Mouse (Mus musculus) spleen, postnatal 4 days (tissue): ENCODE results near the gene Nptn.

ENCODE experiments used
- DNase-seq, 2 experiments: peaks; one replicate each; pipeline ENCODE4 v3.0.0; 2022; ENCODE audit warnings: low spot score in 2 of 2

Nptn gene

DNA sequence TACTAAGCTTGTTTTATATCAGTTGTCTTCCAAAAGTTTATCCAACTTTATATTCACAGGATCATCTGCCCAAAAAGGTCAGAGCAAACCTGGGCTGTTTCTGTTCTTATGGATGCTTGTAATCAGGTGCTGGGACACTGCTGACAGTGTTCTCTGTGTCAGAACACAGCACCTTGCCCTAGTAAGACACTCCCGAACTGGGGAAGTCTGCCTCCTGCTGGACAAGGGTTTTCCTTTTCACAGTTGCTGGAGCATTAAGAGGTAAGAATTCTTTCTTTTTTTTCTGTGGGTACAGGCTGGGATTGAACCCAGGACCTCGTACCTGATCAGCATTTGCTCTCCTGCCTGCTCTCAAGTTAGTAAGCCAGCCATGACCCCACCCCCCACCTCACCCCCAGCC lies 74.4 kb downstream of the Nptn start:
- DNase-seq, result peak; percentile 84 to 89

GRCm38 (mm10) chr9:58656824-58657223 lies 74.8 kb downstream of the Nptn start:
- no peak for DNase-seq

DNA sequence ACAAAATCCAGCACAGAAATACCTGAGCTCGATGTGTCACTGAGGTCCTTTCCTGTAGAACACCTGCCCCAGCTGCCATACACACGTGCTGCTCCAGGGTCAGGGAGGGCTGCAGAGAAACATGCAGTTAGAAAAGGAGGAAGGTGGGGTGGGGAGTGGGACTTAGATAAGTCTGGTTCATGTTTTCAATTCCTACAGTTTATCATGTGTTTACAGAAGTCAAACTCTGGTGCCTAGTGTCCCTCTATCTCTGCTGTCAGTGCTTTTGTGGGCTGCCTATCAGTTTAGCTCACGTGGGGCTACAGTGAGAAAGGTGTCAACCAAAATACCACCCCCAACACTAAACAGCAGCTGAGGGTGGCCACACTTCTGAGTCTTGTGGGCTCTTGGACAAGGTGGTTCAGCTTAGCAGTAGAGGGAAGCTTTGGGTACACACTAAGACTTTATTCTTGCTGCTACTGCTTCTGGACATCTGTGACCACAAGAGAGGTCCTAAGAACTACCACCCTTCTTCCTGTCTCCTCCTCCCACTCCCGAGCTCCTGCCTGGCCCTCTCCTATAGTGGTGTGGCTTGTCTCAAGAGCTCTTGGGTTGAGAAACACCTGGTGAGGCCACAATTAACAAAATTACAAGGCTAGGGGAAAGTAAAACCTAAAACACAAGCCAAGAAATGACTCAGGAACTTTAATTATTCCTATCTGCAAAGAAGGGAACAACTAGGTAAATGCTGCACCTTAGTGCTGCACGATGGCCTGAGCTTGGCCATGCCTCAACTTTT lies 75.9 kb downstream of the Nptn start:
- peak; percentile 68 to 76 for DNase-seq

DNA sequence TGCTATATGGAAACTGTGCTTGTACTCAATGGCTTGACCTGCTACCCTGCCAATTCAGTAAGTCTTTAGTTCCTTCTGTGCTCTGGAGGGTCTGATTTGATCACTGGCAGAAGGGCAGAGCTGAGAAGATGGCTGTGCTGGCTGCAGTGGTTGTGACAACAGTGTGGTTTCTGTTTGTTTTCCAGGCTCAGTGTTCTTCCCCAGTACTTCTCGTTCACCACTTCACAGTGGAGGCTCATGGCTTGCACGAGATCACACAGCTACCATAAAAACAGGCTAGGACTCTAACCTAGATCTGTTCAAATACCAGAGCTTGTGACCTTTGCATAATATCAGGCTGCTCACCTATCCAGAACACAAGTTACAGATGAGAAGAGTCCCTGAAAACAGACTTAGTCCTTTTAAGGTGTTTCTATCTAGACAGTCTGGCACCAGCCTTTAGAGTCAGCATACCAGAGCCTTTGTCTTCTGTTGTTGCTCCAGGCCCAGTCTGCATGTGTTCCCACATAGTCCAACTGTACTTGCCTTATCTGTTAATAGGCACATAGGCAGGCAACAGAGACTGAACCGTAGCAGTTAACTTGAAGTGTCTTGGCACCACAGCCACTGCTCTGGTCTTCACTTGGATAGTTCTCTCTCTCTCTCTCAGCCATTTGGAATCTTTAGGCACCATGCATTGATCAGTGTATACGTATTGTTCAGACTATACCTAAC lies 76.7 kb downstream of the Nptn start:
- DNase-seq, result no peak

GRCm38 (mm10) chr9:58659331-58659730 lies 77.3 kb downstream of the Nptn start:
- DNase-seq, result no peak

DNA sequence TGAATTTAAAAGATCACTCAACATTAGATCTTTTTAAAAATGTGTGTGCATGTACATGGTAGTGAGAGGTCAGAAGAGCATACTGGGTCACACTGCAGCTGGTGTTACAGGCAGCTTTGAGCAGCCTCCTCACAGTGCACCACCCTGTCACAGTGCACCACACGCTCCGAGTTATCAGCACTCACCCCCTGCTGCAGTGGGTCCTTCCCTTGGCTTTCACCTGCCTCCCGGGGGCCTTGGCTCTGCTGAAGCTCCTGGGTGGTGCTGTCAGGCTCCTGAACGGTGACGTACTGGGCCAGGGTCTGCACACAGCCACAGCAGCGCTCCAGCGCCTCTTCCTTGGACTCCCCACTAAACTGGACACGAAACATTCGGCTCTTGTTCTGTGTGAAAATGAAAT lies 77.9 kb downstream of the Nptn start:
- DNase-seq, result peak; percentile 71 to 78

GRCm38 (mm10) chr9:58660673-58661072 lies 78.6 kb downstream of the Nptn start:
- no peak for DNase-seq

GRCm38 (mm10) chr9:58662007-58662406 lies 80.0 kb downstream of the Nptn start:
- DNase-seq, result peak in 1 of 2 experiments; percentile 42

DNA sequence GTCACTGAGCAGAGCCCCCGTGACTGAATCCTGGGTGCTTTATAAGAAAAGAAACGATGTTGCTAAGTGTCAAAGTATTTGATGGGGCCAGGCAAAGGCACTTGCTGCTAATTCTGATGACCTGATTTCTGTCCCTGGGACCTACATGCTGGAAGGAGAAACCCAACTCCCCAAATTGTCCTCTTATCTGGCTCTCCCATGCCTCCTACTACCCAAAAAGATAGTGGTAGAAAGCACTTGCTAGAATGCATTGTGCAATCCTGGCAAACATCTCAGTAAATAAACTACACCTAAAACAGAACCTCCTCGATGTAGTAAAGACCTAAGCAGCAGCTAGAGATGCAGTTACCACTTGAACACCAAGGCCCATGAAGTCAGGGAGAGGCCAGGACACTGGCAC lies 80.8 kb downstream of the Nptn start:
- DNase-seq, result no peak

DNA sequence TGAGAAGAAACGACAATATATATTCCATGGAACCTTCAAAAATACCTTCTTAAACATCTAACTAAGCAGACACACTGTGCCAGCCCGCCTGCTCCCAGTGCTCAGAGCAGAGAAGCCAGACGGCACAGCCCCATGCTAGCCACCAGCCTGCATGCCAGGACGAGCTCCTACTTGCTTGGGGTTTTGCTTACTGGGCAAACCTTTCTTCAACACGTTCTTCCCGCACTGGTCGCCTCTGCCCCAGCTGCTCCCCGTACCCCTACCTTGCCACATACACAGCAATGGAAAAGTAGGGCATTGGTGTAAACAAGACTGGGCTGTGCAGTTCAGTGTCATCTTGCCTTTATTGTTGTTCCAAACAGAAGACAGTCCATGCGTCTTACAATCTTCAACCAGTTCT lies 83.5 kb downstream of the Nptn start:
- no peak for DNase-seq

- DNase-seq, result no peak
Observed at GRCm38 (mm10) chr9:58666191-58666590, 84.2 kb downstream of the Nptn start.

- no peak for DNase-seq
Observed at GRCm38 (mm10) chr9:58667244-58667643, 85.2 kb downstream of the Nptn start.

- DNase-seq, result no peak
Observed at GRCm38 (mm10) chr9:58668171-58668570, 86.1 kb downstream of the Nptn start.

DNA sequence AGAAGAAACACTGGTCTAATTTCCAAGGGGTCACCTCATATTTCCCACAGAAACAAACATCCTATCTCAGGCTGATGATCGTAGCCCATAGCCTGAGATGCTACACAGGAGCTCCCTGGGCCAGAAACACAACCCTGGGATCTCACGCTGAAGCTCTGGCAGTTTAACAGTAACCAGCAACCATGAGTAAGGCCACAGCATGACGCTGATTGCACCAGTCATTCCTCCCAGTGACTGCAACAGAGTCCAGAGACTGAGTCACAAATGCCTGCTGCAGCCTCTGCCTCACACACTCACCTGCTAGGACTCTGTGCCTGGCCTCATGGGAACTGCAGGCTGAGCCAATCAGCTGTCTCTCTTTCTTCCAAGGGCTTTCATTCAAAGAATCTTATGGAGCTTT lies 87.0 kb downstream of the Nptn start:
- no peak for DNase-seq

DNA sequence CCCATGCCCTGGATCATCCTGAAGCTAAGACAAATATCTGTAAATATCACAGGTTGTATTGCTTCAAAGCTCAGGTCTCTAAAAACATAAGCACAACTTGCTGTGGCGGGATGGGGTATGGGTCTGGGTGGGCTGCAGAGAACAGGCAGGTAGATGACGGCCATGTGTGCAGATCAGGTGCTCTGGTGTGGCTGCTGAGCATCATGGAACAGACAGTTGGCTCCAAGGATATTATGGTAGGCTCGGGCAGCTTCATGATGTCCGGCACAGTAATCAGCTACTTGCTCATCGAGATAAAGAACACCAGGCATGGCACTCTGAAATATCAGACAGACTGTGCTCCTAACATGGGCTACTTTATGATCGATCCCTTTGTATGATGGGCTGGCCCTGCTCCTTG lies 87.8 kb downstream of the Nptn start:
- no peak for DNase-seq

DNA sequence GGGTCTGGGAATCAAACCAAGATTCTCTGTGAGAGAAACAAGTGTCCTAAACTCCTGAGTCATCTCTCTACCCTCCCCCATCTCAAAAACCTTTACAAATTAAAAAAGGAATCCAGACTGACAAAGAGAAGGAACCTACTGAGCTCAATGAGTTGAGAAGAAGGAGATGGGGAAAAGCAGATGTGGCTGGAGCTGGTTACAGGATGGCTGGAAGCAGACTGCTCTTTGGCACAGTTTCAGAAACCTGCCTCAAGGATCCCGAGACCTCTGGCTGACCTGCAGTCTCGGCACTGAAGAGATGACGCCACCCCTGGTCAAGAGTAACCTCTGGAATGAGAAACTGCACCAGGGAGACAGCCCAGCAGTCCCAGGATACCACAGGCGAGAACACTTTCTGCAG lies 90.4 kb downstream of the Nptn start:
- no peak for DNase-seq

- no peak for DNase-seq
Observed at GRCm38 (mm10) chr9:58674736-58675135, 92.7 kb downstream of the Nptn start.

DNA sequence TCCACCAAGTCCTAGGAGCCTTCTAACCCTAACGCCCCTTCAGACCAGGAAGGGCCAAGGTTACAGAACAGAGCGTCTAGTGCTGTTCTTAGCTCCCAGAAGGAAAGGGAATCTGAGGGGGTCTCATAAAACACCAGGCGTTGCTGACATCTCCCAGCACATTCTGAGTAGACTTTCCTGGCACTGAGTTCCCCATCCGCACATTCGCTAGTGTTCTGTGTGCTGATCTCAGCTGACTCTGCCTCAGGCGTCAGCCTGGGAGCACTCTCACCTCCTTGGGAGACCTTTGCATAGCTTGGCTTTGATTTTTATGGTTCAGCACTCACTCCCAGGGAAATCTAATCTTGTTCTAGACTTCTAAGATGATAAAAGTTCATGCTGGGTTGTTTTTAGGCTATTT lies 93.3 kb downstream of the Nptn start:
- no peak for DNase-seq

DNA sequence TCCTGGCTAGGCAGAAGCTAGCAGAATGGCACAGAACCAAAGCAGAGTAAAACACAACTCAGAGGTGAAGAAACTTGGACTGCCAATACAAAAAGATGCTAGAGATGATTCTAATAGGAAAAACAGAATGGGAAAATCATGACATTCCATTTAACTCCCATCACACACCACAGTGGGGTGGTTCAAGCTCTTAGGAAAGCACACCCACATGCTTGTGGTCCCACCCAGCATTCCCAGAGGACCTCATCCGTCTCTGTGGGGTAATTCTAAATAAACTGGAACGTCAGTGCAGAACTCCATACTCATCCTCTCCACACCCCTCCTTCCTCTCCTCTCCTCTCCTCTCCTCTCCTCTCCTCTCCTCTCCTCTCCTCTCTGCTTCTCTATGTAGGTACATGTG lies 99.4 kb downstream of the Nptn start:
- DNase-seq, result no peak

DNA sequence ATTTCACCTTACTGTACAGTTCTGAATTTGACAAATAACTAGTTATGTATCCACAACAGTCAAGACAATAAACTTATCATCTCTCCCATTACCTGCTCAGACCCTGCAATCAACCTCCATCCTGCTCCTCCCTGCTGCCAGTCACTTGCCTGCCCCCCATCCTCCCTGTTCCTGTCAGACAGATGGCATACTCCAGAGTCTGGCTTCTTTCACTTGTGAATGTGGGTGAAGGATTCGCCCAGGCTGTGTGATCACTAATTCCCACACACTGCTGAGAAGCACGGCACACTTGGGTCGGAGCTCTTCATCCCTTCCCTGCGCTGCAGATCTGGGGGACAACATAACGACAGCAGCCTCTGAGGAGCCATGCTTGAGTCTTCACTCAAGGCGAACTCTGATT lies 100.1 kb downstream of the Nptn start:
- DNase-seq, result no peak

GRCm38 (mm10) chr9:58683372-58683771 lies 101.3 kb downstream of the Nptn start:
- DNase-seq, result no peak

DNA sequence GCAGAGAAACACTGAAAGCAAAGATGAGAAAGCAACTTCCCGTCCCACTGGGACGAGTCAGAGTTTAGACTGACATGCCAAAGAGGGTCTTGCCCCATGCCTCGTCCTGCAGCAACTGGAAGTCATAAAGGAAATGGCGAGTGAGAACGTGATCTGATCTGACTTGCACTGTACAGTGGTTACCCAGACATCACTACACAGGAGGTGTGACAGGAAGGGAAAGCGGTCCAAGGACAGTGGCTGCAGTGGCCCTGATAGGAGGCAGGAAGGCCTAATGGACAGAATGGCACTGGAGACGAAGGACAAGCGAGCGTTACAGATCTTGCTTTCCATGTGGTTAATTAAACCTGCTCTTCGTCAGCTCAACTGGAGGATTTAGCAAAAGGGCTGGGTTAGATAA lies 103.2 kb downstream of the Nptn start:
- DNase-seq, result no peak

DNA sequence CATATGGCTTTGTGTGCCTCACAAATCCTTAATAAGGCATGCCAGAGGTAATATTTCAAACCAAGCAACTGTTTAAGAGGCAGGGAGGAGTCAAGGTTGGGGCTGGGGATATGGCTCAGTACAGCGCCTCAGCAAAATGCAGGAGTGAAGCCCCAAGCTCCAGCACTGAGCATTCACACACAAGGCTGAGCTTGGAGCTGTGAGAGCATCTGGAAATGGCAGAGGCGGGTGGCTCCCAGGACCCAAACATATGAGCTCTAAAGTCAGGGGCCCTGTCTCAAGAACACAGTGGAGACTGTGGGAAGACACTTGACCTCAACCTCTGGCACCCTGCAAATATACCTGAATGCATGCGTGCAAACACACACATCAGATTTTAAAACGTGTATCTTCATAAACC lies 106.0 kb downstream of the Nptn start:
- no peak for DNase-seq
